Mouse (Mus musculus) mouse embryonic stem cell (cell line): Measurements from ENCODE around the gene Gm20518.

Source experiments
- in situ Hi-C, 2 experiments: fragments of 300-500 bp; cut with MboI; formaldehyde crosslinking; loops; 1 replicate in 1 of 2; 3 replicates in 1 of 2; pipeline ENCODE4 v1.14.3; 2019 to 2020; ENCODE audit warnings: low sequenced_read_pairs in 2 of 2, low pct_unique_long_range_greater_than_20kb in 1 of 2, mixed read lengths in 1 of 2; ENCODE audit not compliant: unreplicated experiment in 1 of 2

The Gm20518 gene

GRCm38 (mm10) chr16:17851860-17852259 lies 39.6 kb downstream of the Gm20518 start:
- in situ Hi-C loops, result no loop called here

DNA sequence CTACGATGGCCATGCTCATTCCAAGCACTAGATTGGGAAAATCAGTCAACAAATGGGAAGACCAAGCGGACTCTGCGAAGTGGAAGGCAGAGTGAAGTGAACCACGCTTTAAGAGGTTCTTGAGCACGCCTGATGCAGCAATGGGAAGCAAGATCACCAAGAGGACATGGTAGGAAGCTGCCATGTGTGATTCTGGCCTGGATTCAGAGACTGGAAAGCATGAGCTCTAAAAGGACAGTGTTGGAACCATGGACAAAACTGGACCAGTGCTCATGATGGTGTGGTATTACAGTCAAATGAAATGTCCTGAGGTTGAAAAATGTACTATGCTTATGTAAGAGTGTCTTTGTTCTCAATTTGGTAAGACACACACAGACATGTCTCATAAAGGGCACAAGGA lies 40.1 kb downstream of the Gm20518 start:
- in situ Hi-C loops, result no loop called here

- in situ Hi-C loops, result no loop called here
Observed at GRCm38 (mm10) chr16:17849486-17849885, 42.0 kb downstream of the Gm20518 start.

DNA sequence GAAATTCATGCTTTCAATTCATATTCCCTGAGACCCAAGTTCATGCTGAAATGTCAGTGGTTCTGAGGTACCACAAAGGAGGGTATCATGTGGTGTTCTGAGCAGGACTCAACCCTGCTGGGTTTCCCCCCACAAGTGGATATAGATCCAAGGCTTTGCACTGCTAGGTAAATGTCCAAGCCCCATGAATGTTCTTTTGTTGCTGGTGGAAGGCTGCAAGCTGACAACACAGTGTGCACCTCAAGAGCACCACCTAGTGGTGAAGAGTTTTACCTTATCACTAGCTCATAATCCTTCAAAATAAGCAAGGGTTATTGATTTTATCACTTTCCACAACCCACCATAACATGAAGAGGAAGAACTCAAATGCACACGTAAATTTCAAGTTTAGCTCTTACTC lies 42.5 kb downstream of the Gm20518 start:
- in situ Hi-C loops, result no loop called here

- in situ Hi-C loops, result no loop called here
Observed at GRCm38 (mm10) chr16:17848431-17848830, 43.0 kb downstream of the Gm20518 start.

DNA sequence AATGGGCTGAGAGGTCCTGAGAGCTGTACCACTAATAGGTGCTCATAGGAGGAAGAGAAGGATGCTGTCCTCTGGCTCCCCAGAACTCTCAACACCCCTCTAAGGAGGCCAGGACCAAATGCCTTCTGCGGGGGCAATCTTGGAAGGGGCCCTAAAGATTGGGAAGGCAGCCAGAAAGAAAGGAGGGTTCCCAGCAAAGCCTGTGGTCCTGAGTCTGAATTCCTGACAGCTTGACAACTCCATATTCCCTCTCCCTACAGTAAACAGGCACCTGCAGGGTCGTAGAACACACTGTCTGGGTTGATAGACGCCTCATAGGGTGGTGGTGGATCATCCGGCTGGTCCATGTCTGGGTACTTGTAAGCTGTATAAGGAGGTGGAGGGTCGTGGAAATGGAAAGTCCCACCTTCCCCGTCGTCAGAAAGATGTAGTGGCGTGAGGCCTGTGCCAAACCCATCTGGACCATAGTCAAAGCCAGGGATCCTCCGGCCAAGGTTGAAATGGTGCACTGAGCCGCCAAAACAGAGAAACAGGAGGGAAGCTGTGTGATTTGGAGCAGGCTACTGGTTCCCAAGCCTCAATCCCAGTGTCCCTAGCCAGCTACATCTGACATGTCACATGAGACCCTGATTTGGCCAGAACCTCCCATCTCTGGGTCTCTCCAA lies 47.6 kb downstream of the Gm20518 start:
- in situ Hi-C loops, result no loop called here

DNA sequence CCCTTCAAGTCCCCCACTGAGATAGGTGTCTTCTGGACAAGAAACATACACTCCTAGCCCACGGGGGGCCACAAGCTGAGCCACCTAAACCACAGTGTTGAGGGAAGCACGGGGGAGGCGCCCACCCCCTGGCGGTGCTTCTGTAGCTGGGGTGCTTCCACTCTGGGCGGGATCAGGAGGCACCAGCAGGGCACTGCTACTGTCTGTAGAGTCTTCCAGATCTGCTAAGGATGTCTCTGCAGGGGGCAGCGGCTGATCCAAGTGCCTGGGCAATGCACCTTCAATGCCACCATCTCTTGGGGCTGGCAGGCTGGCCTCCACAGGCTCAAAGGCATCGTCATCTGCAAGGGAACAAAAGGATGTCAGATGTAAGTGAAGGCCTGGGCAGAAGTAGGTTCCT lies 49.0 kb downstream of the Gm20518 start:
- in situ Hi-C loops, result no loop called here

- in situ Hi-C loops, result no loop called here
Observed at GRCm38 (mm10) chr16:17839976-17840375, 51.5 kb downstream of the Gm20518 start.

DNA sequence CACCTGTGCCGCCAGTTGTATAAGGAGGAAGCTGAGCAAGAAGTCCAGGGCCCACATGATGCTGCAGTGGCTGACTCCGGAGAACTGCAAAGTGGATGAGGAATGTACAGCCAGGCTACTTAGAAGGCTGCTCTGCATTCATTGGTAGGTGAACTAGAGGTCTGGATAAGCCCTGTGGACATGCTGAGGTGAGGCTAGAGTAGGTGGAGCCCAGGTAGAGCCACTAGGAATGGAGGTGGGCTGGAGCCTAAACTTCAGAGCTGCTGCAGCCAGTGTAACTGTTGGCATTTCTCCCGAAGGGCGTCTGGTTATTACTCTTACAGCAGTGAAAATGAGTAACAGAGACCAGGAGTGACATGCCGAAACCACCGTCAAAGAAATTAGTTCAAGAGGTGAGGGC lies 53.4 kb downstream of the Gm20518 start, which contains the start of gene Car15:
Gene Car15 (minus strand): TSS at position 314 of the 400 bp plus-strand sequence.
- in situ Hi-C loops, result no loop called here

DNA sequence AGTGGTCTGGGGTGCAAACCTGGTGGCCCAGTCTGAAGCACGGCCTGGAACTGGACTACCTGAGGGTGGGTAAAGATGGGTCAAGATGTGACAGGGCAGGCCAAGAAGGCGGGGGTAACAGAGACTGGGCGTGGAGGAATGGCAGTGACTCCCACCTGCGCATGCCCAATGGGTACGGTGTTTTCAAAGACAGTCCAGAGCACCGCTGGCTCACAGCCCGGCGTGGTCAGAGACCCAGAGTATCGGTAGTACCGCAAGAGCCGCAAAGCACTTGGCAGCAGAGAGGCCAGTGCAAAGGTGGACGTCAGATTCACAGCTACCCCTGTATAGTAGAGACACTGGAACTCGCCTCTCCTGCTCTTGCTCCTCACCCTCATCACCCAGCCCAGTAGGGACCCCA lies 56.0 kb downstream of the Gm20518 start:
- in situ Hi-C loops, result no loop called here

DNA sequence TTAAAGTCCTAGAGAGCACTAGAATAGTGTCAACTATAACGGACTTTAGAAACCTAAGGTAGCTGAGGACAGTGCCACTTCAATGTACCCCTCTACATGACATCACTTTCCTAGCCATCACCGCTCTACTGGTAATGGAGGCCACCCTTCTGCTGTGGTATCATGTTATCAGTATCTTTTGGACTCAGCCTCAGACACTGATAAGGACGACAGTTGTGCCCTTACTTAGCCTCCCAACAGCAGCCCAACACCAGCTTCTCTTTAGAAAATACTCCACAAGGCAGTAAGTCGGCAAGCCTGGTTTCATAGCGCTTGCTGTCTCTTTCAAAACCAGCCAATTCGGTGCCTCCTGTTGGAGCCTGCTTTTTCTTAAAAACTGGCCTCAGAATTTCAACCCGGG lies 56.9 kb downstream of the Gm20518 start:
- in situ Hi-C loops, result no loop called here

DNA sequence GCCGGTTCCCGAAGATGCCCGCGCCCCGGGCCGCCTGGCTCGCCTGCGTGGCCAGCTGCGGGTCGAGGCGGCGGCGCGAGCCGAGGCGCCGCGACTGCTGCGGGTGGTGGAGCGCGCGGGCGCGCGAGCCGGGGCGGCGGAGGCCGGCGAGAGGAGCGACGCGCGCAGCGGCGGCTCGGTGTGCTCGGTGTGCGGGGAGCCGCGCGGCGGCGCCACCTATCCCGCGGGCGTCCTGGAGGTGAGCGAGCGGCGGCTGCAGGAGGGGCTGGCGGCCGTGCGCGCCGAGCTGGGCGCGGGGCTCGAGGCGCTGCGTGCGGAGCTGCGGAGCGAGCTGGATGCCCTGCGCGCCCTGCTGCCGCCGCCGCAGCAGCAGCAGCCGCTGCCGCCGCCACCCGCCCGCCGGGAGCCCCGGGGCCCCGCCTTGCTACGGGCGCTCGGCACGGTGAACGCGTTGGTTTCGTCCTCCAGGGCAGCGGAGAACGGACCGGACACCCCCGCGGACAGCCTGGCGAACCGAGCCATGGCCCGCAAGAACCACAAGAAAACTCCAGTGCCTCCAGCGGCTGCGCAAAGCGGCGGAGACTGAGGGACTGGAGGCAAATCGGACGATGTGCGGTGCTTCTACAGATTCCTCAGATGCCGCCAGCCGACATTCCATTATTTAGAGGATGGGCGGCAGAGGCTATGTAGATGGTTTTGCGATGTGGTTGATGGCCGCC lies 57.6 kb downstream of the Gm20518 start:
- in situ Hi-C loops, result no loop called here

- in situ Hi-C loops, result no loop called here
Observed at GRCm38 (mm10) chr16:17833321-17833680, 58.2 kb downstream of the Gm20518 start.

DNA sequence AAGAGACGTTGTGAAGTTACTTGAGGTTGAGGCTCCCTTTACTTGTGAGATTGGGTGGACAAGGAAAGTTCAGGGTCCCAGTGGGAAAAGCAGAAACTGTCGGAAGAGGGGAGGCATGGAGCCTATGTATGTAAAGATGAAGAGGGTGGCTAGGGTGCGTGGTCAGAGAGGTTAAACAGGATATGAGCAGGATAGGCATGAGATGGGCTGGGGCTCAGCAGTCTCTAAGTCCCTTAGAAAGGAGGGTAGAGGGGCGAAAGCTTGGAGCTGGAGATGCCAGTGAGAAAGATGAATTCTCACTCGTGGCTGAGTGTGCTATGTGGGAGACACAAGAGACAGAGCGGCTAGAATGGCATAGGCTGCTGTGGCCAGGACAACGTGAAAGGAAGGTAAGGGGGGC lies 58.6 kb downstream of the Gm20518 start, which contains the start of gene B830017H08Rik:
Gene B830017H08Rik (plus strand): TSS at position 301 of the 400 bp plus-strand sequence.
- in situ Hi-C loops, result no loop called here

GRCm38 (mm10) chr16:17831781-17832180 lies 59.7 kb downstream of the Gm20518 start:
- in situ Hi-C loops, result no loop called here

- in situ Hi-C loops, result no loop called here
Observed at GRCm38 (mm10) chr16:17830385-17831178, 60.9 kb downstream of the Gm20518 start.

DNA sequence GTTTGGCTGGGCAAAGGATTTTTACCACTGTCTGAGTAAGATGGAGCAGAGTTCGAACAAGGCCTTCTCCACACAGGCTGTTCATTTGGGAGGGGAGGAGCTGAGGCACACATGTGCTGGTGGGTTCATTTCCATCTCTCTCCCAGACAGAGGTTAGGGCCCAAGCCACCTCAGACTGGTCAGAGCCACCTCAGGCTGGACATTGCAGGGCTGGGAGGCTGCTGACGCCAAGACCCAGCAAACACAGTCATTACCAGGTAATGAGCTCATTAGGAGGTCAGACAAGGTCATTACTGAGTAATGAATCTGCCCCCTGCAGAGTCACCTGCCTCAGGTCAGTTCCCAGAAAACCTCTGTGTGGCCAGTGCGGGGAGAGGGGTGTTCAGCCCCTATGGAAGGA lies 62.6 kb downstream of the Gm20518 start:
- in situ Hi-C loops, result no loop called here

DNA sequence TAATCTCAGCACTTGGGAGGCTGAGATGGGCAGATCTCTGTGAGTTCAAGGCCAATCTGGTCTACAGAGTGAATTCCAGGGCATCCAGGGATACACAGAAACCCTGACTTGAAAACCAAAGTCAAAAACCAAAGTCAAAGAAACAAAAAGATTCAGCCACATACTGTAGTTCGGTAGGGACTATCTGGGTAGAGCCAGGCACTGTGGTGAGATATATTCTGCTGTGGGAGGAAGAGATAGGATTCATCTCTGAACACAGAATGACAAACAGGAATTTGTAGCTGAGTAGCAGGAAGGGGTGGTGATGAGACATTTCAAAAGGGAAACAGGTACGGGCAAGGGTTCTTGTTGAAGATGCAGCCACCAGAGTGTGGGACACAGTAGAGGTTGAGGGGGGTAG lies 63.2 kb downstream of the Gm20518 start:
- in situ Hi-C loops, result no loop called here

DNA sequence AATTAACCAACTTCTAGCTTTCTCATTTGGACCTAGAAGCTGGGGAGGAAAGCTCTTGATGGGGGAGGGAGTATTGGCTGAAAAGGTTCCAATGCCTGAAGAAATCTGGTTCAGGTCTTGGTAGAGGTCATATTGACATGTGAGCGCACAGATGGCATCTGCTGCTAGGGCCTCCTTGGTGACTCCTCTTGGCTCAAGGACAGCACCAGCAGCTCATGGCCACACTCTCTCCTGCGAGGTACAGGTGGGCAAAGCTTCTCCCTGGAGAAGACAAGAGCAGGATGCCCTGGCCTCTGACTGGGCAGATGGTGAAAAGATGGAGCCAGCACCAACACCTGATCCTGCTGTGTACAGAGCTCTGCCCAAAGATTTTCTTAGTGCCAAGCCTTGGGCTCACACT lies 65.0 kb downstream of the Gm20518 start:
- in situ Hi-C loops, result no loop called here
